Mouse (Mus musculus) megakaryocyte progenitor cell, adult 5-6 weeks (primary cell): Measurements from ENCODE around the gene Lnpep. TPM values are rescaled to one million over a fixed set of nuclear protein-coding genes. Genes with fewer than 3 reads are reported as not detected.

Experiments
- ATAC-seq: replicated peaks from 2 replicates; pipeline ENCODE4 v1.8.0; 2016; ENCODE audit warnings: mild to moderate bottlenecking, moderate TSS enrichment, inconsistent platforms; ENCODE audit not compliant: poor library complexity
- total RNA-seq, 2 experiments: library from RNA; stranded (forward) in 1 of 2; stranded (reverse) in 1 of 2; fragments of 157-497, 149-512 nt in 1 of 2; fragments of 200-1000 nt in 1 of 2; gene quantifications; 2 replicates each; pipeline versions ENCODE4 v1.2.3 to v1.2.4; 2015 to 2017

The Lnpep gene
- total RNA-seq, 2 experiments from 2014 or later, result 40.0 to 70.8 TPM

- ATAC-seq, result 0 out of 2 replicates have a peak, but pooled peaks have one; percentile 24
Measured at GRCm38 (mm10) chr17:17612336-17612735, 12.5 kb downstream of the Lnpep start.

- ATAC-seq, result peak; percentile 61
Measured at GRCm38 (mm10) chr17:17609523-17609922, 15.3 kb downstream of the Lnpep start.

GRCm38 (mm10) chr17:17608416-17608988 is 16.3 kb downstream of the Lnpep start:
- peak; percentile 55 for ATAC-seq

- no peak for ATAC-seq
Measured at GRCm38 (mm10) chr17:17604554-17604953, 20.3 kb downstream of the Lnpep start.

- ATAC-seq, result no peak
Measured at GRCm38 (mm10) chr17:17603609-17604008, 21.2 kb downstream of the Lnpep start.

- no peak for ATAC-seq
Measured at GRCm38 (mm10) chr17:17602786-17603185, 22.1 kb downstream of the Lnpep start.

DNA sequence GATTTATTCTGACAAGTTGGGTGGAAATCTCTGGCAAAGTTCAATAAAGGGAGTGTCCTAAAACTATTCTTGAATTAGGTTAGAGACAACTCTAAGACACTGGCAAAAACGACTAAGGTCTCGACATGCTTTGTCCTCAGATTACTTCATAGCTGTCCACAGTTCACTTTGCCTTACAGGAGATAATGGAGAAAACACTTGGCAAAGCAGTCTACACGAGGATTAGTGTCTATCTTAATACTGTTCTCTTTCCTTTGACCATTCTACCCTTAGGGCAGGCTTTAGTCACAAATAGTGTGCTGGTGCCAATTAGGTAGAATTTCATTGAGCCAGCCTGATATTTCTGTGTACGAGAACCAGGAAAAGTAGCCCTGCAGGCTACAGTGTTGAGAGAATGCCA is 22.5 kb downstream of the Lnpep start:
- ATAC-seq, result no peak

DNA sequence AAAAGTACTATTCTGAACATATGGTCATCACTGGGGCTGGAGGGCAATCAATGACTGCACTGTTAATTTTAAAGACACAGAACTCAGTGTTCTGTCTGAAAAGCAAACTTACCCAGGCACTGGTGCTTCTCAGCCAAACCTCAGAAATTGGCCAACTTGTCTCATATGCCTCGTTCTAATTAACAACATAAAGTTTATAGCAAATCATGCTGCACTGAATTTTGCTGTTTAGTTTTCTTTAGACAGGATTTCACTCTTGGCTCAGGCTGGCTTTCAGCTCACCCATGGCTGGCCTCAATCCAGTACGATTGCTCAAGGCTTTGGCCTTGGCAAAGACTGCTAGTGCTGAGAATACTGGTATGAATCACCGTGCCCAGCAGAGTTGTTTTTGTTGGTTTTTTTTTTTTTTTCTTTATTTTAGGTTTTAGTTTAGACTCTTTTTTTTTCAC is 24.0 kb downstream of the Lnpep start:
- peak; percentile 74 for ATAC-seq

DNA sequence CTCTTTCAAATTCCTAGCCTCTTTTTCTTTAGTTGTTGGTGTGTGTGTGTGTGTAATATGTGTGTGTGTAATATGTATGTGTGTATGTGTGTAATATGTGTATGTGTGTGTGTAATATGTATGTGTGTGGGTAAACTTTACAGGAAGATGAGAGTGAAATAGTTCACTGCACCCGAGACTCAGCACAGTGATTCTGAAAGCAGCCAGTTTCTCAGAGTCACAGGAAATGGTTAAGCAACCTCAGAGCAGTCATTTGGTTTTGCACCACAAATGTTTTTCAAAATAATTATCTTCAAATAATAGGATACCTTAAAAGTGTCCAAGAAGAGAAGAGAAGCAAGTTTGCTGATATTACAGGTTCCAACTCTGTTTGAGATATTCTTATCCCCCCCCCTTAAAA is 24.8 kb downstream of the Lnpep start:
- peak; percentile 79 for ATAC-seq

DNA sequence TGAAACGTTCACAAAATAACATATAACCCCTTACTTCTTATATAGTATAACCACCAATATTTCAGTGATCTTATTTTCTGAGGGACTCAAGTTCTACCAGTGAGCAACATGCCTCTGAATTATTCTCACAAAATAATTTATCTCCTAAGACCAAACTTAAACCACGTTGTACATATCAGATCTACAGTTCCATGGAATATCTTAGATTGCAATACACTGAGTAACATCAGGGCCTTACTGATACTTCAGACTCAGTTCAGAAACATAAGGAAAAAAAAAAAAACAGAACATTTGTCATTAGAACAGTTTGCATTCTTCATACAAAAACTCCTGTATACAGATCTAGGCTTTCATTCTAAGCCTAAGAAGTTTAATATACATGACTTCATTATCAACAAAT is 26.5 kb downstream of the Lnpep start:
- peak; percentile 24; the same call in 1 of the 2 replicates for ATAC-seq

GRCm38 (mm10) chr17:17592926-17593325 is 31.9 kb downstream of the Lnpep start:
- peak; percentile 49 for ATAC-seq

DNA sequence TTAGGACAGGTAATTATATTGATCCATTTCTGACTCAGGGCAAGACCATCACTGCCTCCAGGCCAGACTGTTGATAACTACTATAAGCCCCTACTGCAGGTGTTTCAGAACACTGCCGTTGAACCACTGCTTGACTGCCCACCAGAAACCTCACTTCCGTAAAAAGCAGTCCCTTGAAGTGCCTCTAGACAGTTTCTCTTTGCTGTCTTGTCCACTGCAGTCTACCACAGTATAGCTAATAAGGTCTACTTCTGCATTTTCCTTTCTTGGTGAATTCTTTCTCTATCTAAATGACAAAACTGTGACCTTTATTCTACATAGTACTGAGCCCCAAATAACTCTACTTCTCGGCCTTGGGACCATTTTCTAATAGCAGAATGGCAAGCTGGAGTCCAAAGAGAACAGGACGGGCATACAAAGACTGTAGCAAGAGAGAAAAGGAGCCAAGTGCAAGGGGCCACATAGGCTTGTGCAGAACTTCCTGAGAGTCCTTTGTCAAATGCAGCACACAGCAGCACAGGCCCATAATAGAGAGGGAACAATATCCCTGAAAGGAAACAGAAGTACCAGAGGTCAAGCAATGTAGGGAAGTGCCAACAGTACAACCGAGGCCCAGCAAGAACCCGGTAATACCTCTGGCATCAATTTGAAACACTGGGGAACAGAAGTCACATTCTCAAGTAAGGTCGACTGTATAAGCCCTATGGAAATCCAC is 37.4 kb downstream of the Lnpep start:
- ATAC-seq, result peak; percentile 89

DNA sequence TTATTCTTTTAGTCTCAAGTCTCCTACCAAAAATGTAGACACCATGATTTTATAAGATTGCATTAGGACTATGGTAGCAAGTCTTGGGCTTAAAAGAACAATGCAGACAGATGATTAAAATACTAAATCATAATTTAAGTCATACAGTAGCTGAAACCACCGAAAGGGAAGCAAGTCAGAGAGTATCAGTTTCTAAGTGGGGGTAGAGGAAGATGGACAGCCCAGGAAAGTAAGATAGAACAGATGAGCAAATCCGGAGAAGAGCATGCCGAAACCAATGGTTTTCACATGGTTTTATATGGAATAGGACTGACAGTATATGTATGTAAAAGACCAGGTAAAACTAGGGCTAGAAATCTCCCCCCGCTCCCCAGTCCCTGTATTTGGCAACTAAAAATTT is 39.7 kb downstream of the Lnpep start:
- no peak for ATAC-seq

- ATAC-seq, result peak; percentile 30
Measured at GRCm38 (mm10) chr17:17583896-17584295, 41.0 kb downstream of the Lnpep start.

GRCm38 (mm10) chr17:17581234-17581633 is 43.6 kb downstream of the Lnpep start:
- ATAC-seq, result peak; percentile 81

- no peak; the same call in 1 of the 2 replicates for ATAC-seq
Measured at GRCm38 (mm10) chr17:17576399-17576798, 48.5 kb downstream of the Lnpep start.

GRCm38 (mm10) chr17:17567071-17567470 is 57.8 kb downstream of the Lnpep start:
- ATAC-seq, result peak; percentile 97

DNA sequence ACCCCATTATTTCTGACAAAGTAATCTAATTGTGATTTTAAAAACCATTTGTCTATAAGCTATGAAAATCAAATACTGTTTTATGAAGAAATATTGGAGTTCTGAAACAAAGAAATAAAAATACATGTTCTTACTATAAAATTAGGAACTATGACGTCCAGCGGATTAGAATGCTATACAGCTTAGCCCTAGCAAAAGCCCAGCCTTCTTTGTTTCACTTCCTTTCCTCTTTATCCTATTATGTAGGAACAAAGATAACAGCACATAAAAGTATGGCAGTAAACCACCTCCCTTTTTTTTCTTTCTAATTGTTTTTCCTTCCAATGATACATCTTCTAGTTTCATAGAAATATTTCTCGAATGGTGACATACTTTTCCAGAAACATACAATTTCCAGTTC is 75.9 kb downstream of the Lnpep start:
- 0 out of 2 replicates have a peak, but pooled peaks have one; percentile 55 for ATAC-seq

GRCm38 (mm10) chr17:17531338-17531737 is 93.5 kb downstream of the Lnpep start:
- no peak for ATAC-seq

DNA sequence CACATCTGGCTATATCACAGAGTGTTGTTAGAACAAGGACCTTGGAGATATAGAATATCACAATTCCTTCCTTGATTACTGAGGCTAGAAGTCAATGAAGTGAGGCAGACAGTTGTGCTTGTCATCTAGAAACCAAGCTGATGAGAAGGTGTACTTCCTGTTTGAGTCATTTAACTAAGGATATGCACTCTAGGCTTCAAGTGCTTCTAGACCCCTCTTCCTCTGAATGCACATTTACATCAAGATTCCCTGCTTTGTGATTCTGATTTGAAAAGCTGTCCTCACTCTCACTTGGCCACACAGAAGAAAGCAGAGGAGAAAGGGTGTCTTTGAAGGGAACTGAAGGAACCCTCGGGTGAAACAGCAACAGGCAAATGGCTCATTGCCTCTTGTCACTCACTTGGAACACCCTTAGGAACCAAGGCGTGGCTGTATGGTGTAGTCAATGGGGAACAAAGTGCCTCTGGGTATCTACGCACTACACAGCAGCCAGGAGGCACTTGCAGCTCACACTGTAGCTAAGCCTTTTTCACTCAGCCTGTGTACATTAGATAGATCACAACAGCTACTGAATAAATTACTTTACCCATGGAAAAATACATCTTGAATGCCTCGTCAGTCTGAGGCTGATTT is 108.3 kb downstream of the Lnpep start:
- no peak for ATAC-seq

- ATAC-seq, result no peak
Measured at GRCm38 (mm10) chr17:17506677-17507076, 118.2 kb downstream of the Lnpep start.

DNA sequence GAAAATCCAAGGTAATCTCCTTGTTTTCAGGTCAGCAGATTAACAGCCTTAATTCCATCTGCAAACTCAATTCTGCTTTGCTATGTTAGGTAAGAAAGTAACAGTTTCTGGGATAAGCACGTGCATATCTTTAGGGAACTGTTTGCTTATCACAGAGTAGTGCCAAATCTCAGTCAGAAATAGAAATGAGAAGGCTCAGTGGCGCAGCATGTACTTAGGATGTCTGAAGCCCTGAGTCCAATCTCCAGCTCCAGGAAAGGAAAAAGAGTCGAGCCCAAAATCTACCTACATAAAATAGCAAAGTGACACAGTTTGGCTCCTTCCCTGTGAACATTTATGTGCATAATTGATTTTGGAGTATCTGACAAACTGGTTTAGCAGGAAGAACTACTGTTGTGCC is 125.6 kb downstream of the Lnpep start:
- ATAC-seq, result no peak
